Mouse (Mus musculus): ENCODE measurements at regions not wholly inside any gene's neighbourhood (a gene's known extent, or its start where the extent isn't known, plus 50 kb on each side); places are given as distances from the start of the nearest gene placed in this dataset.
A peak's percentile ranks its signal among the peaks of the same experiment; 100 is the strongest.

GRCm38 (mm10) chr14:80901346-80901745, 917.5 kb downstream of the Olfm4 start:
- Histone ChIP-seq H3K27ac (replicated peaks) (no peak overlapping the region), H3K4me3 (no peak overlapping the region)

GRCm38 (mm10) chr14:80901759-80902163, 917.9 kb downstream of the Olfm4 start:
- no peak overlapping the region for H3K27ac ChIP-seq (replicated peaks)
- no peak for DNase-seq (ENCODE audit: low spot score)
- 87% methylated on average over 9 of the region's 9 CpGs for WGBS

More at GRCm38 (mm10) chr14:80901346-80901745, 917.5 kb downstream of the Olfm4 start:
- 74% methylated on average over 10 of the region's 10 CpGs for WGBS
- no peak for DNase-seq (ENCODE audit: low spot score)
- H3K4me1 ChIP-seq = no peaks in the 10 kb centered on the region
- no peaks in the 10 kb centered on the region for H3K27me3 ChIP-seq (replicated peaks; ENCODE audit: low read depth, poor library complexity, severe bottlenecking)
- no peaks in the 10 kb centered on the region for H3K36me3 ChIP-seq (replicated peaks)
- H3K9me3 ChIP-seq = no peaks in the 10 kb centered on the region

GRCm38 (mm10) chr14:80916031-80916430, 932.1 kb downstream of the Olfm4 start:
- Histone ChIP-seq H3K4me3 (no peak overlapping the region), H3K27ac (replicated peaks) (no peak overlapping the region), H3K27me3 (replicated peaks; ENCODE audit: low read depth, poor library complexity, severe bottlenecking) (no peaks in the 10 kb centered on the region), H3K9me3 (no peaks in the 10 kb centered on the region), H3K36me3 (replicated peaks) (no peaks in the 10 kb centered on the region), H3K4me1 (no peaks in the 10 kb centered on the region)
- DNase-seq (ENCODE audit: low spot score) = no peak
- WGBS = 85% methylated on average over 3 of the region's 3 CpGs

More at GRCm38 (mm10) chr14:80901759-80902163, 917.9 kb downstream of the Olfm4 start:
- H3K27me3 ChIP-seq (replicated peaks; ENCODE audit: low read depth, poor library complexity, severe bottlenecking) = no peaks in the 10 kb centered on the region
- H3K9me3 ChIP-seq = no peaks in the 10 kb centered on the region
- H3K4me3 ChIP-seq = no peak overlapping the region
- no peaks in the 10 kb centered on the region for H3K36me3 ChIP-seq (replicated peaks)
- H3K4me1 ChIP-seq = no peaks in the 10 kb centered on the region

GRCm38 (mm10) chr14:80923732-80924131, 939.9 kb downstream of the Olfm4 start:
- 61% methylated on average over 2 of the region's 2 CpGs for WGBS
- no peak overlapping the region for H3K4me3 ChIP-seq
- H3K4me1 ChIP-seq = no peaks in the 10 kb centered on the region

DNA sequence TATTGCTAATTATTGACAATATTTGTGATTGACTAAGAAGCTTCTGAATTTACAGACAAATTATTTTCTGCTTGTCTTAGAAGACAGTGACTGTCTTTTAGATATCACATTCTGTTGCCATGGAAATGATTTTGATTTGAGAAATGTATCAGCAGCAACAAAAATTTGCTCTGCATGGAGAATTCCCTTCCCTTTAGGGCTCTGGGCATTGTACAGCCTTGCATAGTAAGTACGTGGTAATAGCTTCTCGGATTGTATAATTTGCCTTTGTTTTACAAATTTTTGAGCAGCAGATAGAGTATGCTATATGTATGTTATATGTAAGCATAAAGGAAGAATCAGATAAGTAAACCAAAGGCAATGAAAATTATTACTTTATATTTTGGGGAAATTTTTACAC, 976.1 kb downstream of the Olfm4 start:
- H3K27ac ChIP-seq (replicated peaks) = no peak overlapping the region
- no peak for DNase-seq (ENCODE audit: low spot score)

More at GRCm38 (mm10) chr14:80923732-80924131, 939.9 kb downstream of the Olfm4 start:
- DNase-seq (ENCODE audit: low spot score) = no peak
- Histone ChIP-seq H3K27me3 (replicated peaks; ENCODE audit: low read depth, poor library complexity, severe bottlenecking) (no peaks in the 10 kb centered on the region), H3K36me3 (replicated peaks) (no peaks in the 10 kb centered on the region), H3K9me3 (no peaks in the 10 kb centered on the region), H3K27ac (replicated peaks) (no peak overlapping the region)

GRCm38 (mm10) chr14:80975795-80976194, 991.9 kb downstream of the Olfm4 start:
- Histone ChIP-seq H3K4me3 (no peak overlapping the region), H3K9me3 (no peaks in the 10 kb centered on the region), H3K4me1 (no peaks in the 10 kb centered on the region), H3K36me3 (replicated peaks) (no peaks in the 10 kb centered on the region), H3K27me3 (replicated peaks; ENCODE audit: low read depth, poor library complexity, severe bottlenecking) (no peaks in the 10 kb centered on the region), H3K27ac (replicated peaks) (no peak overlapping the region)
- 85% methylated on average over 4 of the region's 4 CpGs for WGBS
- no peak for DNase-seq (ENCODE audit: low spot score)

More for the DNA sequence above, 976.1 kb downstream of the Olfm4 start:
- 94% methylated on average over 2 of the region's 2 CpGs for WGBS
- no peaks in the 10 kb centered on the region for H3K36me3 ChIP-seq (replicated peaks)
- H3K27me3 ChIP-seq (replicated peaks; ENCODE audit: low read depth, poor library complexity, severe bottlenecking) = no peaks in the 10 kb centered on the region
- no peaks in the 10 kb centered on the region for H3K4me1 ChIP-seq
- H3K9me3 ChIP-seq = no peaks in the 10 kb centered on the region
- no peak overlapping the region for H3K4me3 ChIP-seq

DNA sequence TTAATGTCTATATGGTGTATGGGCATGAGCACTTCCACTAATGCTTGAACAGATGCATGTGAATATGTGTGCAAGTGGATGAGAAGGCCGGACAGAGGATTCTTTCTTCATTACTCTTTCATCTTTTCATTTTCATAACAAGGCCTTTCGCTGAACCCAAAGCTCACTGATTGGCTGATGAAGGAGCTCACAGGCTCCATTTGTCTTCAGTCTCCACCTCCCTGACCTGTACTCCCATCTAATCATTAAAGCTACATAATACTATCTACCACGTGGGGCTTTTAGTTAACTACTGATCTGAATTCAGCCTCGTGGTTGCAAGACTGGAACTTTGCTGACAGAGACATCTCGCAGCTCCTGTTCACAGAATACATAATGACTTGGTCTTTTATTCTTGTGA, 992.8 kb downstream of the Olfm4 start:
- Histone ChIP-seq H3K36me3 (replicated peaks) (no peaks in the 10 kb centered on the region), H3K27me3 (replicated peaks; ENCODE audit: low read depth, poor library complexity, severe bottlenecking) (no peaks in the 10 kb centered on the region), H3K27ac (replicated peaks) (no peak overlapping the region), H3K4me3 (no peak overlapping the region), H3K9me3 (no peaks in the 10 kb centered on the region), H3K4me1 (no peaks in the 10 kb centered on the region)
- WGBS = 61% methylated on average over 5 of the region's 5 CpGs
- DNase-seq (ENCODE audit: low spot score) = no peak

- Histone ChIP-seq H3K36me3 (replicated peaks) (no peaks in the 10 kb centered on the region), H3K4me3 (no peak overlapping the region), H3K9me3 (no peaks in the 10 kb centered on the region), H3K27ac (replicated peaks) (no peak overlapping the region), H3K27me3 (replicated peaks; ENCODE audit: low read depth, poor library complexity, severe bottlenecking) (no peaks in the 10 kb centered on the region), H3K4me1 (no peaks in the 10 kb centered on the region)
- WGBS = 76% methylated on average over 5 of the region's 5 CpGs
- peak; percentile 8 for DNase-seq (ENCODE audit: low spot score)
Measured at GRCm38 (mm10) chr14:80979475-80979874, 995.6 kb downstream of the Olfm4 start.

DNA sequence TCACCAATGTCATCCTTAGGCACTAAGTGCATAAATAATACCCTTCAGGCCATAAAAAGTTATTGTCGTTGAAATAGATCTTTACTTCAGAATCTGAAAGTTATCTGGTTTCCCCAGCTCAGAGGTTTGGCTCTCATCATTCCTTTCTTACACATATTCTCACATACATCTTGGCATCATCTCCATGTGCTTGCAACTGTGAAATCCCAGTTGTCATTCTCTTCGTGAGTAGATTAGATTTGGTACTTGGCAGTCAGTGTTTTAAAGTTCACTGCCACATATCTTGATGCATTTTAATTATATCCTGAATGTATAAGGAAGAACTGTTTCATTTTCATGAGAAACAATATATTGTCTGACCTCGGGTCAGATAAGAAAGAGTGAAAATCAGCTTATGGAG, 1006.3 kb downstream of the Olfm4 start:
- Histone ChIP-seq H3K27ac (replicated peaks) (no peak overlapping the region), H3K9me3 (no peaks in the 10 kb centered on the region), H3K36me3 (replicated peaks) (no peaks in the 10 kb centered on the region), H3K4me3 (no peak overlapping the region), H3K27me3 (replicated peaks; ENCODE audit: low read depth, poor library complexity, severe bottlenecking) (no peaks in the 10 kb centered on the region), H3K4me1 (no peaks in the 10 kb centered on the region)
- 82% methylated on average over 3 of the region's 3 CpGs for WGBS
- no peak for DNase-seq (ENCODE audit: low spot score)

DNA sequence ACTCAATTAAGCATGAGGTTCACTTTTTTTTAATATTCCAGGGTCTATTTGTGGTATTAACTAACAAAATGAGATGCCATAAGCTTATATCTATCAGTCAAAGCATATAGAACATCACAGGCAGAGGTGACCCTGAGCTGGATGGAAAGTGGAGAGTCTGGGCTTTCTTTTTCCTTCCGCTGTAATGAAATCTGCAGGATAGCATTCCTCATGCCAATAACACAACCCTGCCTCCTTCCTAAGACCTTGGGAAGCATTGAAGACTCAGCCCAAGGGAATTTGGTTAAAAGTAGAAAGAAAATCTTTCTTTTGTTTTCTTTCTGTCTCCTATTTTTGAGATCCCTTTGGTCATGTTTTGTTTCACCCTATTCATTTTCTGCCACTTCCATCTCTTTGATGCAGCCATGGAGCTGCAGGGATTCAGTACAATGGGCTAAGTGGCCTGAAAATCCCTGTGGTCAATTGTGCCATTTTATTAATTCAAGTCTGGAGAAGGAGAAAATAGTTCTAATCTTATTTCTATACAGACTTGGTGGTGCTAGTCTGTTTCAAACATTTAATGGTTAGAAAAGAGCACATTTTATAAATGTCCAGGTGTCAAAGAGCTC, 1006.9 kb downstream of the Olfm4 start:
- 73% methylated on average over 1 of the region's 1 CpGs for WGBS
- H3K27me3 ChIP-seq (replicated peaks; ENCODE audit: low read depth, poor library complexity, severe bottlenecking) = no peaks in the 10 kb centered on the region
- no peaks in the 10 kb centered on the region for H3K36me3 ChIP-seq (replicated peaks)
- no peaks in the 10 kb centered on the region for H3K4me1 ChIP-seq
- H3K9me3 ChIP-seq = no peaks in the 10 kb centered on the region
- DNase-seq (ENCODE audit: low spot score) = no peak
- no peak overlapping the region for H3K27ac ChIP-seq (replicated peaks)
- no peak overlapping the region for H3K4me3 ChIP-seq

- Histone ChIP-seq H3K27me3 (replicated peaks; ENCODE audit: low read depth, poor library complexity, severe bottlenecking) (no peaks in the 10 kb centered on the region), H3K36me3 (replicated peaks) (no peaks in the 10 kb centered on the region), H3K9me3 (no peaks in the 10 kb centered on the region), H3K27ac (replicated peaks) (no peak overlapping the region), H3K4me3 (no peak overlapping the region), H3K4me1 (no peaks in the 10 kb centered on the region)
- 88% methylated on average over 1 of the region's 1 CpGs for WGBS
- DNase-seq (ENCODE audit: low spot score) = no peak
Measured at GRCm38 (mm10) chr14:80999030-80999429, 1015.1 kb downstream of the Olfm4 start.

DNA sequence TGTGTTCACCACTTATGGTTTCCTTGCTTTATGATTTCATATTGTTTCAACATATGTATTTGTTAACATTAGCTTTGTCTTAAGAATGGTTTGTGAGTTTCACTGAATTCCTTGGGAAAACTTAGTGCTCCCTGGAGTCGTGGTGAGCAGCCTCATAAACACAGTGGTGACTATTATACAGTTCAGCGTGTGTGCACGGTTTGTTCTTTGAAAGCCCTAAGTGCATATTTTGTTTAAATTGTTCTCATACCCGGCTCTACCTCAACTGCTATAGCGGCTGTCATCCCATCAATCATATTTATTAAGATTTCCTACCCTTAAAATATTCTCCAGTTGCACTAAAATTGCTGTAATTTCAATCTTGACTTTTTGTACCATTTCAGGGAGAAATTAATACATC, 1029.3 kb downstream of the Olfm4 start:
- 77% methylated on average over 5 of the region's 5 CpGs for WGBS
- Histone ChIP-seq H3K9me3 (no peaks in the 10 kb centered on the region), H3K4me1 (no peaks in the 10 kb centered on the region), H3K36me3 (replicated peaks) (no peaks in the 10 kb centered on the region), H3K27ac (replicated peaks) (no peak overlapping the region), H3K4me3 (no peak overlapping the region), H3K27me3 (replicated peaks; ENCODE audit: low read depth, poor library complexity, severe bottlenecking) (no peaks in the 10 kb centered on the region)
- DNase-seq (ENCODE audit: low spot score) = no peak

- Histone ChIP-seq H3K27me3 (replicated peaks; ENCODE audit: low read depth, poor library complexity, severe bottlenecking) (no peaks in the 10 kb centered on the region), H3K4me3 (no peak overlapping the region), H3K27ac (replicated peaks) (no peak overlapping the region), H3K9me3 (no peaks in the 10 kb centered on the region), H3K4me1 (no peaks in the 10 kb centered on the region), H3K36me3 (replicated peaks) (no peaks in the 10 kb centered on the region)
- no peak for DNase-seq (ENCODE audit: low spot score)
Measured at GRCm38 (mm10) chr14:81031475-81031874, 1047.6 kb downstream of the Olfm4 start.
